26 mouse cellular contexts compared by ENCODE assay signal in the genomic region with DNA sequence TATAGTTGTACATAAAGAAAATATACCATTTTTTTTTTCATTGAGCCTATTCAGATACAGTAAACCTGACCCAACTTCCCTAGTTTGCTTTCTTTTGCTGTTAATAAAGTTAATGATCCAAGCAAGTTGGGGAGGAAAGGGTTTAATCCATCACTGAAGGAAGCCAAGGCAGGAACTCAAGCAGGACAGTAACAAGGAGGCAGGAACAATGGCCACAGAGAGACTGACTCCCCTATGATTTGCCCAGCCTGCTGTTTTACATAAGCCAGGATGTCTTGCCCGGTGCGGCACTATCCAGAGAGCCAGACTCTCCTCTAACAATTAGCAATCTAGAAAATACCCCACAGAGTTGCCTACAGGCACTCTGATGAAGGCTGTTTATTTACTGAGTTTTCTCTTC.
"Had no signal": no experiment of that assay in that cellular context is flagged by ENCODE, and none has a peak within 500 bp of the region (broad histone marks: within the 10 kb centered on the region; RNA-seq: fewer than 3 reads in every experiment).

No protein-coding gene starts in this region.

- H3K4me3 ChIP-seq: heart, adult 2 months; heart, embryonic 13.5 days; heart, embryonic 15.5 days; hindbrain, embryonic 10.5 days; hindbrain, embryonic 12.5 days; intestine, embryonic 15.5 days; layer of hippocampus, adult 2 months; left cerebral cortex, adult 2 months; liver, embryonic 13.5 days; liver, embryonic 15.5 days had no signal

- H3K27ac ChIP-seq: heart, adult 2 months; heart, embryonic 13.5 days; heart, embryonic 15.5 days; hindbrain, embryonic 10.5 days; hindbrain, embryonic 12.5 days; hindbrain, embryonic 14.5 days; intestine, embryonic 15.5 days; kidney, postnatal 0 days; layer of hippocampus, adult 2 months; left cerebral cortex, adult 2 months; liver, embryonic 13.5 days; liver, embryonic 15.5 days had no signal

- DNase-seq: gastrocnemius, postnatal 14 days; gastrocnemius, postnatal 36 days; heart, adult 2 months; heart, postnatal 14 days; heart, postnatal 4 days; kidney, adult 8-10 months; kidney, postnatal 14 days; kidney, postnatal 4 days; liver; liver, embryonic 13.5 days; liver, postnatal 0 days had no signal

- H3K9me3 ChIP-seq: heart, embryonic 13.5 days; heart, embryonic 15.5 days; hindbrain, embryonic 10.5 days; hindbrain, embryonic 12.5 days; intestine, embryonic 15.5 days; liver, embryonic 13.5 days; liver, embryonic 15.5 days had no signal

- H3K4me1 ChIP-seq: heart, embryonic 15.5 days; hindbrain, embryonic 12.5 days; intestine, embryonic 15.5 days; liver, embryonic 13.5 days; liver, embryonic 15.5 days had no signal

- H3K9ac ChIP-seq: heart, embryonic 13.5 days; heart, embryonic 15.5 days; hindbrain, embryonic 12.5 days; hindbrain, embryonic 14.5 days; intestine, embryonic 15.5 days; liver, embryonic 13.5 days; liver, embryonic 15.5 days; liver, postnatal 0 days had no signal

- ATAC-seq: hindbrain, embryonic 16.5 days; inflammation-experienced regulatory T-cells, adult 6 months; intestine, embryonic 15.5 days; intestine, postnatal 0 days; liver, postnatal 0 days had no signal

- H3K4me2 ChIP-seq: heart, embryonic 11.5 days; heart, embryonic 13.5 days; heart, embryonic 15.5 days; hindbrain, embryonic 12.5 days; hindbrain, embryonic 14.5 days; intestine, embryonic 15.5 days; liver, embryonic 11.5 days; liver, embryonic 13.5 days; liver, embryonic 15.5 days had no signal

- H3K36me3 ChIP-seq: heart, embryonic 13.5 days; heart, embryonic 15.5 days; hindbrain, embryonic 10.5 days; hindbrain, embryonic 12.5 days; intestine, embryonic 15.5 days; liver, embryonic 13.5 days; liver, embryonic 15.5 days had no signal

- H3K27me3 ChIP-seq: heart, embryonic 13.5 days; heart, embryonic 15.5 days; hindbrain, embryonic 12.5 days; intestine, embryonic 15.5 days; liver, embryonic 13.5 days; liver, embryonic 15.5 days had no signal
